Mouse (Mus musculus) gonadal fat pad, adult 2 months (tissue): ENCODE data around the gene Dmap1. TPM values are rescaled to one million over a fixed set of nuclear protein-coding genes. Genes with fewer than 3 reads are reported as not detected.

Experiments used
- DNase-seq: peaks from one replicate; pipeline ENCODE4 v3.0.0-alpha.2; 2012; ENCODE audit warnings: low read depth
- polyA plus RNA-seq: library from polyadenylated mRNA; depleted of rRNA; stranded (reverse); fragments of >200 nt; gene quantifications from 2 replicates; pipeline ENCODE4 v1.2.3, GENCODE M21; 2012; rRNA removed

Dmap1 gene
- 16.6 and 20.2 TPM in 2 replicates for polyA plus RNA-seq

GRCm38 (mm10) chr4:117681931-117682461 lies at the start of gene Dmap1:
TSS of gene Dmap1 (minus strand) at chr4:117682273.
- DNase-seq, result no peak

- DNase-seq, result no peak
Observed at GRCm38 (mm10) chr4:117724112-117724511, 42.0 kb upstream of the Dmap1 start, which contains the start of gene Gm12845. TSS of gene Gm12845 (plus strand) at chr4:117724412.

GRCm38 (mm10) chr4:117713303-117714098 lies 31.4 kb upstream of the Dmap1 start:
- DNase-seq, result no peak

- no peak for DNase-seq
Observed at GRCm38 (mm10) chr4:117712314-117712713, 30.2 kb upstream of the Dmap1 start.

- no peak for DNase-seq
Observed at GRCm38 (mm10) chr4:117708780-117709550, 26.9 kb upstream of the Dmap1 start.

- no peak for DNase-seq
Observed at GRCm38 (mm10) chr4:117705361-117705760, 23.3 kb upstream of the Dmap1 start.

GRCm38 (mm10) chr4:117686354-117686753 lies 4.3 kb upstream of the Dmap1 start:
- DNase-seq, result no peak

GRCm38 (mm10) chr4:117683048-117683768 lies 1.1 kb upstream of the Dmap1 start:
- DNase-seq, result no peak

- DNase-seq, result no peak
Observed at GRCm38 (mm10) chr4:117682463-117682862, 390 bp upstream of the Dmap1 start.

- DNase-seq, result no peak
Observed at GRCm38 (mm10) chr4:117680963-117681362, 1.1 kb downstream of the Dmap1 start.

- no peak for DNase-seq
Observed at GRCm38 (mm10) chr4:117676903-117677302, 5.2 kb downstream of the Dmap1 start.

GRCm38 (mm10) chr4:117673901-117674300 lies 8.2 kb downstream of the Dmap1 start:
- no peak for DNase-seq

- DNase-seq, result no peak
Observed at GRCm38 (mm10) chr4:117672042-117672441, 10.0 kb downstream of the Dmap1 start.

GRCm38 (mm10) chr4:117669874-117670273 lies 12.2 kb downstream of the Dmap1 start:
- no peak for DNase-seq

- no peak for DNase-seq
Observed at GRCm38 (mm10) chr4:117666054-117666453, 16.0 kb downstream of the Dmap1 start.

GRCm38 (mm10) chr4:117665531-117665930 lies 16.5 kb downstream of the Dmap1 start:
- DNase-seq, result no peak

- no peak for DNase-seq
Observed at GRCm38 (mm10) chr4:117664411-117665137, 17.5 kb downstream of the Dmap1 start.

- no peak for DNase-seq
Observed at GRCm38 (mm10) chr4:117660001-117660400, 22.1 kb downstream of the Dmap1 start.

- DNase-seq, result no peak
Observed at GRCm38 (mm10) chr4:117658582-117659444, 23.3 kb downstream of the Dmap1 start.

GRCm38 (mm10) chr4:117657646-117658045 lies 24.4 kb downstream of the Dmap1 start:
- DNase-seq, result no peak
